Mouse (Mus musculus) midbrain, embryonic 12.5 days (tissue): ENCODE measurements around the gene Serpina1c. TPM values are rescaled to one million over a fixed set of nuclear protein-coding genes. Genes with fewer than 3 reads are reported as not detected.
"Not testable (repeated sequence)": the region's sequence is repeated elsewhere in the genome, so short reads cannot be mapped to it uniquely, and the experiment has no call there.

Experiments
- ATAC-seq: fragments of 200-750 bp; cut with Nextera tagmentation; 2 replicates; pipeline ENCODE4 v1.8.0; 2017; ENCODE audit warnings: low read depth, moderate TSS enrichment, moderate library complexity; ENCODE audit not compliant: low FRiP score
- H3K27ac ChIP-seq: fragments of 300-500 bp; sonication (generic); replicated peaks from 2 replicates; pipeline ENCODE4 v1.5.1; 2016; ENCODE audit warnings: mild to moderate bottlenecking
- H3K27me3 ChIP-seq: fragments of 300-500 bp; sonication (generic); 2 replicates; pipeline ENCODE4 v1.6.1; 2016; ENCODE audit warnings: mild to moderate bottlenecking
- H3K36me3 ChIP-seq: fragments of 300-500 bp; sonication (generic); 2 replicates; pipeline ENCODE4 v1.6.1; 2016
- H3K4me1 ChIP-seq: fragments of 300-500 bp; sonication (generic); 2 replicates; pipeline ENCODE4 v1.6.1; 2016
- H3K4me2 ChIP-seq: fragments of 300-500 bp; sonication (generic); replicated peaks from 2 replicates; pipeline ENCODE4 v1.6.1; 2016; ENCODE audit warnings: mild to moderate bottlenecking, moderate library complexity
- H3K4me3 ChIP-seq: fragments of 300-500 bp; sonication (generic); 2 replicates; pipeline ENCODE4 v1.5.1; 2016; ENCODE audit warnings: mild to moderate bottlenecking
- H3K9ac ChIP-seq: fragments of 300-500 bp; sonication (generic); replicated peaks from 2 replicates; pipeline ENCODE4 v1.6.1; 2016; ENCODE audit warnings: mild to moderate bottlenecking, moderate library complexity
- H3K9me3 ChIP-seq: fragments of 300-500 bp; sonication (generic); 2 replicates; pipeline ENCODE4 v1.6.1; 2016; ENCODE audit warnings: mild to moderate bottlenecking
- WGBS: fragments of 180-500 bp; shearing (Covaris S2); methylation state at CpG from one replicate; pipeline ENCODE4 v1.1.7; 2016; 5-methylcytosine and 5-hydroxymethylcytosine counted together
- polyA plus RNA-seq: library from polyadenylated mRNA; unstranded; fragments of >200 nt; fragmentation: Nextera tagmentation; extraction: Ambion mirVana; gene quantifications from 2 replicates; pipeline ENCODE4 v1.2.1, GENCODE M21; 2016

Gene Serpina1c
- not detected in 2 replicates for polyA plus RNA-seq

DNA sequence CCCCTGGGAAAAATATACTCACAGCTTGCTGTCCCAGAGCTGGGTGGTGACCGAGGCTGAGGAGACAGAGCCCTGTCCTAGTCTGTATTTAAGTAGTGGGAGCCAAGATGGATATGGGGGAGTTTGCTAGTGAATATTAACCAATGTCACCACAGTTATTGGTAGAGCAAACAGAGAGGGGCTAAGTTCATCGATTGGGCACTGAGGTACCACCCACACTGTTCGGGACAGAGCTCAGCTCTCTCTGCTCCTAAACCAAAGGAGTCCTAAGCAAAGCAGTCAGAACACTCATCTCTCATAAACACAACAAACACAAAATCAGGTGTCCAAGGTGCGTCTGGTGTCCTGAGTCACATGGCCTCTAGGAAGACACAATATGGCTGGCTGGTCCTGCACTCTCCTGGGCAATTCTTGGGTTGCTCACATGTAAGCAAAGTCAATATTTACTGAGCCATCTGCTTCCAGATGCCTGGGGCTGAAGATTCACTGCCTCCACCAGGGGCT, at the start of gene Serpina1c:
Serpina1c (minus strand) TSS at position 51 of the 504 bp plus-strand sequence.
- H3K36me3 ChIP-seq, H3K4me3 ChIP-seq, H3K4me2 ChIP-seq, H3K9ac ChIP-seq, H3K27me3 ChIP-seq, ATAC-seq, H3K27ac ChIP-seq, H3K4me1 ChIP-seq: not testable (repeated sequence)
- H3K9me3 ChIP-seq: peaks cover 14% of the 10 kb centered on the region; the same call in 1 of the 2 replicates
- 91% methylated on average over 4 of the region's 4 CpGs for WGBS

DNA sequence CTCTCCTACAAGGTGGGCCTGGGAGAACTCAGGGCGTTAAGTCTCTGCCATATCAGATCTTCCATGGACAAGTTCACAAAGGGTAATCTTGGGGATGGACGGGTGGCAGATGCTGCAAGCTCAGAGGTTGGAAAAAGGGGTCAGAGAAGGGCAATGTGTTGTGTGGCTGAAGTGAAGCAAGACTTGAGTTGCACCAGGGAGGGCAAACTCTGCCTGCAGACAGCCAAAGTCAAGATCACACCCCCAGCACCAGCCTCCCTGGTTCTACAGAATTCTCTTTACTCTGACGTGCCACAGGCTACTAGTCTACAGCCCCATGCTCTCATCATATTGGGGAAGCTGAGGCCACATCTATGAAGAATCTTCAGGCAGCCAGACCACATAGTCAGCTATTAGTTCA, 48.3 kb upstream of the Serpina1c start:
- H3K27me3 ChIP-seq, H3K4me1 ChIP-seq, H3K36me3 ChIP-seq, H3K27ac ChIP-seq, H3K4me3 ChIP-seq, H3K9me3 ChIP-seq, ATAC-seq, H3K4me2 ChIP-seq, H3K9ac ChIP-seq: not testable (repeated sequence)
- 67% methylated on average over 3 of the region's 3 CpGs for WGBS

DNA sequence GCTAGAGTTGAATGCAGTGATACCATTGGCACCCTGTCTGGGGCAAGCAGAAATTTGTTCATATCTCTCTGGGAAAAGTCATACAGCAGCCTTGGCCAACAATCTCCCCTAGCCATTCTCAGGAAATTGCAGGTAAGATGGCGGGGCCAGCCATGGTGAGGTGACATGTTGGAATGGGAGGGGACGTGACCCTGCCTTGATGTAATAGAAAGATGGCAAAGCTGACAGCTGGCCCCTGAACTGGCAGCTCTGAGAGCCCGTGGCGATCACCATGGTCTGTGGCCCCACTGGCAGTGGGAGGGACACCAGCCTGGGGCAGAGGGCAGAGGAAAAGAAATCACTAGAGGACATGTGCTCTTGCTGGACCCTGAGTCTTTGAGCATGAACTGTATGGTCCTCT, 41.6 kb upstream of the Serpina1c start:
- no peak overlapping the region for H3K4me3 ChIP-seq
- no peak for ATAC-seq
- H3K36me3 ChIP-seq: no peaks in the 10 kb centered on the region
- 82% methylated on average over 4 of the region's 4 CpGs for WGBS
- no peak overlapping the region for H3K27ac ChIP-seq
- no peaks in the 10 kb centered on the region for H3K4me1 ChIP-seq
- no peak overlapping the region for H3K4me2 ChIP-seq
- no peak overlapping the region for H3K9ac ChIP-seq
- no peaks in the 10 kb centered on the region for H3K27me3 ChIP-seq
- peaks cover 32% of the 10 kb centered on the region; the same call in 1 of the 2 replicates for H3K9me3 ChIP-seq

DNA sequence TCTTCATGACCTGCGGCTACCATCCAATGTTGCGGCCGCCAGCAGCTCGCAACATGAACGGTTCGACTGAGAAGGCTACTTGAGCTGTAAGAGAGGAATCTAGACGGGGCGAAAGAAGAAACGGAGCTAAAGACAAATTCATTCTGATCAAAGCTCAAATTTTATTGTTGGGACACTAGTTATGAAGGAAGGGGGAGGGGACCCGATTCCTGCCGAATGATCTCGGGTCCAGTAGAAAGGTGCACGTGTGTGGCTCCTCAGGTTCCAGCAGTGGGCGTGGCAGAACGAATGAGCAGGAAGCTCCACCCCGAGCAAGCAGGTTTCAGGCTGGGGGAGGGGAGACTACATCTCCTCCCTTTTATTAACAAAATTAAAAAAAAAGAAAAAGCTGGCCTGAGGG, 4.5 kb upstream of the Serpina1c start:
- 95% methylated on average over 11 of the region's 16 CpGs for WGBS
- not testable (repeated sequence) for ATAC-seq

DNA sequence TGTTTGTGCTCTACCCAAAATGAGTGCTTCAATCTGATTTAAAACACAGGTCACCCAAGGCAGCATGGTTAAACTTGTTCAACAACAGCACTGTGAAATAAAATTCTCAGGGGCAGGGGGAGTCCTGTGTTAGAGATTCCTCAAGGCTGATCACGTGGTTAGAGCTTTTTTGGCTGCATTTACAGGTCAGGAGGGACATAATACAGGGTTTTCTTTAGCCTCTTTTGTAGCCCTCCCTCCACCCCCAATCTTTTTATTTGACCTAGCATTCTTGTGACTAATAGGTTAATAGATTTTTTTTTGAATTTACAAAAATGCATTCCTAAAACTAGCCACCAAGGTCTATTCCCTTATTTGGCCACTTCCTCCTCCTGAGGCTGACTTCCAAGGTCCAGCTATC, 3.1 kb upstream of the Serpina1c start:
- ATAC-seq, H3K4me3 ChIP-seq, H3K9ac ChIP-seq, H3K27ac ChIP-seq, H3K4me1 ChIP-seq, H3K27me3 ChIP-seq, H3K4me2 ChIP-seq, H3K9me3 ChIP-seq, H3K36me3 ChIP-seq: not testable (repeated sequence)
- 32% methylated on average over 1 of the region's 1 CpGs for WGBS

More for the DNA sequence above, 4.5 kb upstream of the Serpina1c start:
- H3K27ac ChIP-seq, H3K4me3 ChIP-seq, H3K4me2 ChIP-seq, H3K9ac ChIP-seq, H3K4me1 ChIP-seq, H3K36me3 ChIP-seq, H3K9me3 ChIP-seq, H3K27me3 ChIP-seq: not testable (repeated sequence)

DNA sequence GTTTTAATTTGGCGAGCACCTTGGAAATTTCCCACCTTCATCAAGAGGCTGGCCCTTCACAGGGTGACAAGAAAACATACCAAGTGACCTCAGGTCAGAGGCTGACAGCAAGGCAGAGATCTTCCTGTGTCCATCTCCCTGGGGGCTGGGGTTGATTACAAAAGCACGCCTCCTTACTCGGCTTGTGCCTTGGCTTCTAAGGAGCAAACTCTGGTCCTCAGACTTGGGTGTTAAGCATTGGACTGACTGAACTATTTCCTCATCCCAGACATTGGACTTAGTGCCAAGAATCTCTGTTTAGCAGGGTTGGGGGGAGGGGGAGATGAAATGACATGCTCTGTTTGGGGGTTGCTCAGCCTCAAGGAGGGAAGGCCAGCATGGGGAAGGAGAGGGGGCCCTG, 2.8 kb downstream of the Serpina1c start:
- not testable (repeated sequence) for H3K9ac ChIP-seq, H3K36me3 ChIP-seq, H3K27me3 ChIP-seq, ATAC-seq, H3K4me3 ChIP-seq, H3K4me1 ChIP-seq, H3K27ac ChIP-seq, H3K4me2 ChIP-seq
- H3K9me3 ChIP-seq: peaks cover 11% of the 10 kb centered on the region; the same call in 1 of the 2 replicates
- WGBS: 91% methylated on average over 3 of the region's 3 CpGs

DNA sequence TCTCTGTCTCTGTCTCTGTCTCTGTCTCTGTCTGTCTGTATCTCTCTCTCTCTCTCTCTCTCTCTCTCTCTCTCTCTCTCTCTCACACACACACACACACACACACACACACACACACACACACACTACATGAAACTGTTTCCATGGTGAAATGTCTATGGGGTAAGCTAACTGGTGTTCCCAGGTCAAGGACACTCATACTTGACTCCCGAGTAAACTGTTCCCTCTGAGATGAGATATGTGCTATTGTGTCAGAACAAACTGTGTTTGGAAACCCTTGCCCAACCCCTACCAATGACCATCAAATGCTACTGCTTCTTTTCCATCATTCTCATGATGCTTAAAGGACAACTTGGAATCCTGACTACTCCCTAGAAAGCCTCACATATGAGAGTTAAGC, 37.8 kb downstream of the Serpina1c start:
- WGBS: 77% methylated on average over 1 of the region's 1 CpGs

DNA sequence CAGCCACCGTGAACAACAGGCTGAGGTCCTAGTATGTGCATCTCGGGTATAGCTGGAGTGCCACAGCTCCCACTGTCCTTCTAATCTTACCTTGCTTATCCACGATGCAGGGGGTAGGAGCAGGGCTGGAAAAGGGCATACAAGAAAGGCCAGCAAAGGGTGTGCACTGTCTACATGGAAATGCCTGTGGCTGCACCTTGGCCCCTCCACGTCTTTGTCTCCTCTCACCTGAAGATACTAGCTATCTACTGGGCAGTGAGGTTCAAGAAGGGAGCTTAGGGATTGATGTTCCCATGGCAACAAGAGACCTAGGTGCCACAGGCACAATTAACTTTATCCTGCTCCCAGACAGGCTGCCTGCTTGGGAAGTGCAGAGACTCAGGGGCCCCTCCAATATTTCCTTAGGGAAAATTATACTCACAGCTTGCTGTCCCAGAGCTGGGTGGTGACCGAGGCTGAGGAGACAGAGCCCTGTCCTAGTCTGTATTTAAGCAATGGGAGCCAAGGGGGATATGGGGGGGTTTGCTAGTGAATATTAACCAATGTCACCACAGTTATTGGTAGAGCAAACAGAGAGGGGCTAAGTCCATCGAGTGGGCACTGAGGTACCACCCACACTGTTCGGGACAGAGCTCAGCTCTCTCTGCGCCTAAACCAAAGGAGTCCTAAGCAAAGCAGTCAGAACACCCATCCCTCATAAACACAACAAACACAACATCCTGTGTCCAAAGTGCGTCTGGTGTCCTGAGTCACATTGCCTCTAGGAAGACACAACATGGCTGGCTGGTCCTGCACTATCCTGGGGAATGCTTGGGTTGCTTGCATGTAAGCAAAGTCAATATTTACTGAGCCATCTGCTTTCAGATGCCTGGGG, 41.3 kb downstream of the Serpina1c start, which contains the start of gene Serpina1a:
Serpina1a (minus strand) TSS at position 462 of the 874 bp plus-strand sequence.
- H3K27ac ChIP-seq, H3K36me3 ChIP-seq, ATAC-seq, H3K4me2 ChIP-seq, H3K9ac ChIP-seq, H3K4me3 ChIP-seq, H3K27me3 ChIP-seq, H3K4me1 ChIP-seq: not testable (repeated sequence)
- peaks cover 11% of the 10 kb centered on the region; the same call in 1 of the 2 replicates for H3K9me3 ChIP-seq
- WGBS: 85% methylated on average over 9 of the region's 9 CpGs

More for the DNA sequence above, 37.8 kb downstream of the Serpina1c start:
- H3K9me3 ChIP-seq: peaks cover 11% of the 10 kb centered on the region; the same call in 1 of the 2 replicates
- H3K4me1 ChIP-seq, H3K9ac ChIP-seq, H3K27me3 ChIP-seq, H3K36me3 ChIP-seq, ATAC-seq, H3K4me2 ChIP-seq, H3K4me3 ChIP-seq, H3K27ac ChIP-seq: not testable (repeated sequence)

DNA sequence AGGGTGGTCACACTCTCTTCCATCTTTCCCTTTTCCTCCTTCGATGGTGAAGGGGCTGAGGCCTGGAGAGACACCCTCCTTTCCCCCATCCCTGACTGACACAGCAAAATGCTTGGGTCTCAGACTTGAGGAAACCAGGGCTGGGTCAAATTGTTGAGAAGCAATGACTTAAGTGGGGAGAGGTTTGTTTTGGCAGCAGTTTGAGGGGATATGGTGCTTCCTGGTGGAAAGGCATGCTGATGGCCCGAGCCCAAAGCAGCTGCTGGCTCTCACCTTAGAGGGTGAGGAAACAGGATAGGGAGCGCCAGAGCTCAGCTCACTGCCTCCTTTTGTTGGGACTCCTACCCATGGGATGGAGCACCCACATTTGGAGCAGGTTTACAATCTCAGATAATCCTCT, 43.7 kb downstream of the Serpina1c start:
- WGBS: 78% methylated on average over 3 of the region's 3 CpGs
- Histone ChIP-seq H3K4me2 (no peak overlapping the region), H3K27me3 (no peaks in the 10 kb centered on the region), H3K36me3 (no peaks in the 10 kb centered on the region), H3K9ac (no peak overlapping the region), H3K9me3 (peaks cover 11% of the 10 kb centered on the region; the same call in 1 of the 2 replicates), H3K4me3 (no peak overlapping the region), H3K27ac (no peak overlapping the region), H3K4me1 (no peaks in the 10 kb centered on the region)
- ATAC-seq: no peak

DNA sequence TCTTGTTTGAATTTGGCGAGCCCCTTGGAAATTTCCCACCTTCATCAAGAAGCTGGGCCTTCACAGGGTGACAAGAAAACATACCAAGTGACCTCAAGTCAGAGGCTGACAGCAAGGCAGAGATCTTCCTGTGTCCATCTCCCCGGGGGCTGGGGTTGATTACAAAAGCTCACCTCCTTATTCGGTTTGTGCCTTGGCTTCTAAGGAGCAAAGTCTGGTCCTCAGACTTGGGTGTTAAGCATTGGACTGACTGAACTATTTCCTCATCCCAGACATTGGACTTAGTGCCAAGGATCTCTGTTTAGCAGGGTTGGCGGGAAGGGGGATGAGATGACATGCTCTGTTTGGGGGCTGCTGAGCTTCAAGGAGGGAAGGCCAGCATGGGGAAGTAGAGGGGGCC, 44.1 kb downstream of the Serpina1c start:
- H3K27me3 ChIP-seq, ATAC-seq, H3K9ac ChIP-seq, H3K36me3 ChIP-seq, H3K27ac ChIP-seq, H3K4me1 ChIP-seq, H3K4me3 ChIP-seq, H3K4me2 ChIP-seq: not testable (repeated sequence)
- peaks cover 10% of the 10 kb centered on the region; the same call in 1 of the 2 replicates for H3K9me3 ChIP-seq
- WGBS: 78% methylated on average over 3 of the region's 4 CpGs

DNA sequence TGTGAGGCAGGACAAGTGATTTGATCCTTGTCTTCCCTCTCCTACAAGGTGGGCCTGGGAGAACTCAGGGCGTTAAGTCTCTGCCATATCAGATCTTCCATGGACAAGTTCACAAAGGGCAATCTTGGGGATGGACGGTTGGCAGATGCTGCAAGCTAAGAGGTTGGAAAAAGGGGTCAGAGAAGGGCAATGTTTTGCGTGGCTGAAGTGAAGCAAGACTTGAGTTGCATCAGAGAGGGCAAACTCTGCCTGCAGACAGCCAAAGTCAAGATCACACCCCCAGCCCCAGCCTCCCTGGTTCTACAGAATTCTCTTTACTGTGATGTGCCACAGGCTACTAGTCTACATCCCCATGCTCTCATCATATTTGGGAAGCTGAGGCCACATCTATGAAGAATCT, 45.1 kb downstream of the Serpina1c start:
- H3K36me3 ChIP-seq, H3K4me3 ChIP-seq, H3K9ac ChIP-seq, H3K4me2 ChIP-seq, H3K27me3 ChIP-seq, ATAC-seq, H3K9me3 ChIP-seq, H3K4me1 ChIP-seq, H3K27ac ChIP-seq: not testable (repeated sequence)
- 75% methylated on average over 3 of the region's 3 CpGs for WGBS

DNA sequence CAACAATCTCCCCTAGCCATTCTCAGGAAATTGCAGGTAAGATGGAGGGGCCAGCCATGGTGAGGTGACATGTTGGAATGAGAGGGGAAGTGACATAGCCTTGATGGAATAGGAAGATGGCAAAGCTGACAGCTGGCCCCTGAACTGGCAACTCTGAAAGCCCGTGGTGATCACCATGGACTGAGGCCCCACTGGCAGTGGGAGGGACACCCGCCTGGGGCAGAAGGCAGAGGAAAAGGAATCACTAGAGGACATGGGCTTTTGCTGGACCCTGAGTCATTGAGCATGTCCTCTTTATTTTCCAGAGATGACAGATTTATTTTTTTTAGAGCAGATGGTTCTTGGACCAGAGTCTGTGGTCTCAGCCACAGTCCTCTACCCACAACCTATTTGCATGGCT, 51.7 kb downstream of the Serpina1c start:
- H3K4me3 ChIP-seq, H3K4me2 ChIP-seq, H3K9ac ChIP-seq, ATAC-seq, H3K4me1 ChIP-seq, H3K27ac ChIP-seq, H3K27me3 ChIP-seq, H3K9me3 ChIP-seq, H3K36me3 ChIP-seq: not testable (repeated sequence)
- WGBS: 82% methylated on average over 2 of the region's 2 CpGs
